Mouse (Mus musculus): ENCODE data around the gene Cntln. TPM values are rescaled to one million over a fixed set of nuclear protein-coding genes. Genes with fewer than 3 reads are reported as not detected.

The Cntln gene
- polyA plus RNA-seq, 1 experiment = 9.5 TPM

GRCm38 (mm10) chr4:85106961-85107360 is 222.9 kb downstream of the Cntln start:
- H3K4me3 ChIP-seq (ENCODE audit: insufficient read depth, low read length) = no peak overlapping the region
- TF ChIP-seq CTCF (IDR thresholded peaks at IDR 0.05; ENCODE audit: extremely low read depth, insufficient read depth, low read length) (no peak), POLR2A (IDR thresholded peaks at IDR 0.05; ENCODE audit: extremely low read depth, insufficient read depth, low read length) (no peak)
- no peak overlapping the region for H3K27ac ChIP-seq (ENCODE audit: insufficient read depth, low read length)
- no peaks in the 10 kb centered on the region for H3K4me1 ChIP-seq (ENCODE audit: control insufficient read depth, insufficient read depth, low read length)

GRCm38 (mm10) chr4:85120271-85120670 is 236.2 kb downstream of the Cntln start:
- H3K27ac ChIP-seq (ENCODE audit: insufficient read depth, low read length) = no peak overlapping the region
- no peak for TF ChIP-seq CTCF (IDR thresholded peaks at IDR 0.05; ENCODE audit: extremely low read depth, insufficient read depth, low read length)
- no peak for TF ChIP-seq POLR2A (IDR thresholded peaks at IDR 0.05; ENCODE audit: extremely low read depth, insufficient read depth, low read length)
- H3K4me3 ChIP-seq (ENCODE audit: insufficient read depth, low read length) = no peak overlapping the region
- no peaks in the 10 kb centered on the region for H3K4me1 ChIP-seq (ENCODE audit: control insufficient read depth, insufficient read depth, low read length)

DNA sequence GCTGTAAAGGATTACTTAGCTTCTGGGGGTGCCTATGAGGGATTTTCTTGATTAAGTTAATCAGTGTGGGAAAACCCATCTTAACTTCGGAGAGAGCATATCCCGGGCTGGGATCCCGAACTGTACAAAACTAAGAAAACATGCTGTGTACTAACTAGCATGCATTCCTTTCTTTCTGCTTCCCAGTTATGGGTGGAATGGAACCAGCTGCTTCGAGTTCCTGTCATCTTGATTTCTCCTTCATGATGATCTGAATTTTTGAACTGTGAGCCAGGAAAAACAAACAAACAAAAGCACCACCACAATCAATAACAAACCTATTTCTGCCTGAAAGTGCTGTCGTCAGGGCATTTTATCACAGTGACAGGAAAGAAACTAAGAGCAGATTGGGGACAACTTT is 265.6 kb downstream of the Cntln start:
- Histone ChIP-seq H3K4me3 (ENCODE audit: insufficient read depth, low read length) (no peak overlapping the region), H3K27ac (ENCODE audit: insufficient read depth, low read length) (no peak overlapping the region), H3K4me1 (ENCODE audit: control insufficient read depth, insufficient read depth, low read length) (no peaks in the 10 kb centered on the region)
- TF ChIP-seq CTCF (IDR thresholded peaks at IDR 0.05; ENCODE audit: extremely low read depth, insufficient read depth, low read length) (no peak), POLR2A (IDR thresholded peaks at IDR 0.05; ENCODE audit: extremely low read depth, insufficient read depth, low read length) (no peak)

DNA sequence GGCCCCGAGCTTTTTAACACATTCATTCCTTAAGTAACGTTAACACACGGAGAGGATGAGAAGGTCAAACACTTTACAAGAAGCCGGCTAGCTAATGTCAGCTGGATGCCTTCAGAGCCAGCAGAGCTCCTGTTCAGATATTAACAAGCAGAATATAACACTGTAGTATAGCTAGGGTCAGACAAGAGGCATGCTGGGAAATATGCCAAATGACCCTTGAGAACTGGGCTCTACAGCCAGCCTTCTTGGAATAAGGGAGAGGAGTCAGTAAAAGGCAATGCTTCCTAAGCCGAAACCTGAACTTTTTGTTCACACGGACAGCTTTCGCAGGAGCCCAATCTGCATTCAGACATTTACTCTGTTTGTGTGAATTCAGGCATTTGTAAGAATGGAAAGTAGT is 267.8 kb downstream of the Cntln start:
- Histone ChIP-seq H3K27ac (ENCODE audit: insufficient read depth, low read length) (no peak overlapping the region), H3K4me1 (ENCODE audit: control insufficient read depth, insufficient read depth, low read length) (no peaks in the 10 kb centered on the region), H3K4me3 (ENCODE audit: insufficient read depth, low read length) (no peak overlapping the region)
- TF ChIP-seq POLR2A (IDR thresholded peaks at IDR 0.05; ENCODE audit: extremely low read depth, insufficient read depth, low read length) = no peak
- TF ChIP-seq CTCF (IDR thresholded peaks at IDR 0.05; ENCODE audit: extremely low read depth, insufficient read depth, low read length) = no peak

DNA sequence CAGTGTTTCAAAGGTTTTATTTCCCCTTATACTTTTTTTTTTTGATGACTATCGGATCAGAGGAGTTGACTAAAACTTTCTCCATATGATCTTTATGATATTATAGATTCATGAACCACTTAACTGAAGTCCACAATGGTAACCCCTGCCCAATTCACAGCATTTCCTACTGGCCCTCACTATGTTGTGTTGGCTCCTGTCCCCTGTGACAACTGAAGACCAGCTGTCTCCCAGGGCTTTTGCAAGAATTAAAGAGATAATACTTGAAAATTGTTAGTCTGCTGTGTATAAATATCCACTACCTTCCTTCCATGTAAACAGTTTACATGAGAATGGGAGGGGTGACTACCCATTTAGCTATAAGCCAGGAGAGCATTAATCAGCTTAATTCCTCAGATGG is 270.3 kb downstream of the Cntln start:
- H3K4me1 ChIP-seq (ENCODE audit: control insufficient read depth, insufficient read depth, low read length) = no peaks in the 10 kb centered on the region
- no peak overlapping the region for H3K27ac ChIP-seq (ENCODE audit: insufficient read depth, low read length)
- TF ChIP-seq CTCF (IDR thresholded peaks at IDR 0.05; ENCODE audit: extremely low read depth, insufficient read depth, low read length) (no peak), POLR2A (IDR thresholded peaks at IDR 0.05; ENCODE audit: extremely low read depth, insufficient read depth, low read length) (no peak)
- no peak overlapping the region for H3K4me3 ChIP-seq (ENCODE audit: insufficient read depth, low read length)

DNA sequence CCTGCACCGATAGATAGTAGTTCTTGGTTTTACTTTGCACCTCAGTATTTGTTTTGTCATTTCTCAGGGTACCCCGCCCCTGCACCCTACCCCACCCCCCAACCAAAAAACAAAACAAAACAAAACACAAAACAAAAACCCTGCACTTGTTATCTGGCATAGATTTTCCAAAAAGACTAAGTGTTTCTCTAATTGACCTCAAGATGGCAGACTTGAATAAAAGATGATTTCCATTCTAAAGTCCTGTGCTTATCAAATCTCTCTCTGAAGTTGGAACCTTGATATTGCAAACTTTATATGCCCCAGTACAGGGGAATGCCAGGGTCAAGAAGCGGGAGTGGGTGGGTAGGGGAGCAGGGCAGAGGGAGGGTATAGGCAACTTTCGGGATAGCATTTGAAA is 277.0 kb downstream of the Cntln start:
- Histone ChIP-seq H3K27ac (ENCODE audit: insufficient read depth, low read length) (no peak overlapping the region), H3K4me3 (ENCODE audit: insufficient read depth, low read length) (no peak overlapping the region), H3K4me1 (ENCODE audit: control insufficient read depth, insufficient read depth, low read length) (no peaks in the 10 kb centered on the region)
- no peak for TF ChIP-seq POLR2A (IDR thresholded peaks at IDR 0.05; ENCODE audit: extremely low read depth, insufficient read depth, low read length)
- TF ChIP-seq CTCF (IDR thresholded peaks at IDR 0.05; ENCODE audit: extremely low read depth, insufficient read depth, low read length) = no peak

DNA sequence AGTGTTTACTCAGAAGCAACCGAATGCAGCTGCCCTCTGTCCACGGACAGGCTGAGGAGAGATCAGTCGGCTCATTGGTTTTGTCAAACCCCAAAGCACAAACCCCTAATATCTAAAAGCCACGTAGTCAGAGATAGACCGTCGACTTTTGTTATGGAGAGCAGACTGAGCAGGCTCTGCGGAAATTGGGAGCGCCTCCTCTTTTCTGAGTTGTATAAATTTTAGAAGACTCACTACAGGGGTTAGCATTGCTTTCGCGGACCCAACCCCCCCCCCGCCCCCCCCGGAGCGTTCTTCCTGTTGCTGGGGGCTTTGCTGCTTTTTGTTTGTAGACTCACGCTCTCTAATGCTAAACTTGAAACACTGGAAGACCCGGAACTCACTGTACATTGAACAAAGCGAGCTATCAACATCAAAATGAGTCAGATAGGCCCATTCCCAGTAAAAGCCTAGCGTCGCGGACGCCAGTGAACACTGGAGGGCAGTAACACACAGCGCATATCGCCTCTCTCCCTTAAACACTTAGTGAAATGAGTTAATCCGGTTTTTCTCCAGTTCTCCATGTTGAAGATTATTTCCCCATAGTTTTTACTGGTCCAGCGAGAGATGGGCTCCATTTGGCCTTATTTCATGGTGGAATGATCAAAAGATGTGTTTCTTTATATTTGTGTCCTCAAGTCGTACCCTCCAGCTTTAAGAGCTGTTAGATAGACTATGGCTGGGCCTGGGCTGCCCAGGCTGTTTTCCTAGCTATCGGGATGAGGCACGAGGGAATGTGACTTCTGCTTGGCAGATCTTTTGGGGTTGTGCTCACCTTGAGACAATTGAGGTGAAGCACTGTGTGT is 278.6 kb downstream of the Cntln start:
- H3K4me3 ChIP-seq (ENCODE audit: insufficient read depth, low read length) = no peak overlapping the region
- H3K4me1 ChIP-seq (ENCODE audit: control insufficient read depth, insufficient read depth, low read length) = 0 out of 2 replicates have a peak, but pooled peaks cover 2% of the 10 kb centered on the region
- H3K27ac ChIP-seq (ENCODE audit: insufficient read depth, low read length) = no peak overlapping the region
- TF ChIP-seq POLR2A (IDR thresholded peaks at IDR 0.05; ENCODE audit: extremely low read depth, insufficient read depth, low read length) (no peak), CTCF (IDR thresholded peaks at IDR 0.05; ENCODE audit: extremely low read depth, insufficient read depth, low read length) (peak; percentile 95)

GRCm38 (mm10) chr4:85163313-85163615 is 279.2 kb downstream of the Cntln start:
- no peak overlapping the region for H3K27ac ChIP-seq (ENCODE audit: insufficient read depth, low read length)
- no peak for TF ChIP-seq CTCF (IDR thresholded peaks at IDR 0.05; ENCODE audit: extremely low read depth, insufficient read depth, low read length)
- TF ChIP-seq POLR2A (IDR thresholded peaks at IDR 0.05; ENCODE audit: extremely low read depth, insufficient read depth, low read length) = no peak
- no peak overlapping the region for H3K4me3 ChIP-seq (ENCODE audit: insufficient read depth, low read length)
- 0 out of 2 replicates have a peak, but pooled peaks cover 2% of the 10 kb centered on the region for H3K4me1 ChIP-seq (ENCODE audit: control insufficient read depth, insufficient read depth, low read length)

DNA sequence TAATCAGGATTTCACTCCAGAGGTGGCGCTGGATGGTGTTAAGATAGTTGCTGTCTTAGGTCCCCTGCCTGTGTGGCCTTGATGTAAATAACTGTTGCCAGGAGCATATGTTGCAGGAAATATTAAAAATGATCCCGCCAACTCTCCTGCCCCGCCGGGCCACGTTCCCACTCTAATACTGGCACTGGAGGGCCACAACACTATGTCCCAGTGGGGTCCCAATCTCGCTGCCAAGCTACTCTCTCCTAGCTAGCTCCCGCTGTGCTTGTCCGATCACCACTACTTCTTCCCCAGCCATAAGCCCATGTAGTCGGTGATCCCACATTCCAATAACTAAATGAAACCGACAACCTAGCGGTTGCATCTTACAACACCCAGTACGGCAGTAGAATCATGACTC is 283.9 kb downstream of the Cntln start:
- H3K4me1 ChIP-seq (ENCODE audit: control insufficient read depth, insufficient read depth, low read length) = 0 out of 2 replicates have a peak, but pooled peaks cover 2% of the 10 kb centered on the region
- TF ChIP-seq POLR2A (IDR thresholded peaks at IDR 0.05; ENCODE audit: extremely low read depth, insufficient read depth, low read length) (no peak), CTCF (IDR thresholded peaks at IDR 0.05; ENCODE audit: extremely low read depth, insufficient read depth, low read length) (no peak)
- H3K4me3 ChIP-seq (ENCODE audit: insufficient read depth, low read length) = no peak overlapping the region
- H3K27ac ChIP-seq (ENCODE audit: insufficient read depth, low read length) = no peak overlapping the region

GRCm38 (mm10) chr4:85175466-85175865 is 291.4 kb downstream of the Cntln start:
- H3K4me3 ChIP-seq (ENCODE audit: insufficient read depth, low read length) = no peak overlapping the region
- no peaks in the 10 kb centered on the region for H3K4me1 ChIP-seq (ENCODE audit: control insufficient read depth, insufficient read depth, low read length)
- TF ChIP-seq CTCF (IDR thresholded peaks at IDR 0.05; ENCODE audit: extremely low read depth, insufficient read depth, low read length) (no peak), POLR2A (IDR thresholded peaks at IDR 0.05; ENCODE audit: extremely low read depth, insufficient read depth, low read length) (no peak)
- no peak overlapping the region for H3K27ac ChIP-seq (ENCODE audit: insufficient read depth, low read length)

Measured in cortical plate, adult 2 months (tissue).